Mouse (Mus musculus) heart, adult 2 months (tissue): ENCODE data around the gene Nrxn3. TPM values are rescaled to one million over a fixed set of nuclear protein-coding genes. Genes with fewer than 3 reads are reported as not detected.

Experiments used
- DNase-seq, 2 experiments: peaks; one replicate each; pipeline ENCODE4 v3.0.0; 2021
- H3K27ac ChIP-seq: fragments of 200-600 bp; 2 replicates; pipeline ENCODE4 v1.8.1; 2022
- H3K27me3 ChIP-seq: fragments of 200-500 bp; 2 replicates; pipeline ENCODE4 v1.6.1; 2012; ENCODE audit warnings: mild to moderate bottlenecking, low read length, inconsistent platforms, mixed read lengths; ENCODE audit not compliant: control insufficient read depth, insufficient read depth
- H3K36me3 ChIP-seq: fragments of 200-500 bp; 2 replicates; pipeline ENCODE4 v1.6.1; 2012; ENCODE audit warnings: low read length, inconsistent platforms; ENCODE audit not compliant: control insufficient read depth, insufficient read depth
- H3K4me1 ChIP-seq: fragments of 200-500 bp; 2 replicates; pipeline ENCODE4 v1.6.1; 2011; ENCODE audit warnings: low read length; ENCODE audit not compliant: control insufficient read depth, insufficient read depth
- H3K4me3 ChIP-seq: fragments of 200-600 bp; 2 replicates; pipeline ENCODE4 v1.8.1; 2022
- H3K79me2 ChIP-seq: fragments of 200-500 bp; replicated peaks from 2 replicates; pipeline ENCODE4 v1.6.1; 2012; ENCODE audit warnings: mild to moderate bottlenecking, inconsistent platforms, low read length, moderate library complexity, mixed read lengths; ENCODE audit not compliant: control insufficient read depth, insufficient read depth
- H3K9ac ChIP-seq: fragments of 200-500 bp; 2 replicates; pipeline ENCODE4 v1.6.1; 2012; ENCODE audit warnings: low read depth, mild to moderate bottlenecking, control low read depth, inconsistent platforms, low read length, mixed read lengths
- CTCF ChIP-seq: fragments of 200-600 bp; IDR thresholded peaks from 2 replicates; pipeline ENCODE4 v1.8.1; 2022; ENCODE audit warnings: antibody characterized with exemption, mild to moderate bottlenecking, moderate library complexity
- EP300 ChIP-seq: fragments of 200-500 bp; IDR thresholded peaks from 2 replicates; pipeline ENCODE4 v1.6.1; 2011; ENCODE audit warnings: low read depth, low read length, control low read depth; ENCODE audit not compliant: insufficient read depth
- POLR2A ChIP-seq: fragments of 200-500 bp; IDR thresholded peaks from 2 replicates; pipeline ENCODE4 v1.6.1; 2011; ENCODE audit warnings: mild to moderate bottlenecking, low read depth, low read length, control low read depth; ENCODE audit not compliant: insufficient read depth
- WGBS: fragments of 180-500 bp; shearing (Covaris S2); methylation state at CpG from one replicate; pipeline ENCODE4 v1.1.7; 2018; 5-methylcytosine and 5-hydroxymethylcytosine counted together
- intact Hi-C: fragments of 180-260 bp; cut with DNase I; formaldehyde crosslinking; loops from one replicate; pipeline ENCODE4 v1.15.1; 2025
- polyA plus RNA-seq: library from polyadenylated mRNA; depleted of rRNA; stranded (reverse); fragments of >200 nt; gene quantifications from 2 replicates; pipeline ENCODE4 v1.2.3, GENCODE M21; 2012
- total RNA-seq, 2 experiments: library from RNA; stranded (reverse); gene quantifications; 2 replicates each; pipeline ENCODE4 v1.2.3; 2021

Gene Nrxn3
- total and polyA plus RNA-seq, 3 experiments, result 0.18 to 0.31 TPM; not detected in 1

- H3K27ac ChIP-seq, result no peak overlapping the region
- H3K36me3 ChIP-seq, result no peaks in the 10 kb centered on the region
- 39% methylated on average over 4 of the region's 4 CpGs for WGBS
- DNase-seq, result peak; percentile 39 to 58
- intact Hi-C loops, result no loop called here
- no peak overlapping the region for H3K4me3 ChIP-seq
- H3K9ac ChIP-seq, result no peak overlapping the region
- no peaks in the 10 kb centered on the region for H3K4me1 ChIP-seq
- H3K27me3 ChIP-seq, result no peaks in the 10 kb centered on the region
- no peaks in the 10 kb centered on the region for H3K79me2 ChIP-seq
- TF ChIP-seq CTCF (no peak), EP300 (no peak), POLR2A (no peak)
These were observed 96.1 kb downstream of the Nrxn3 start for GRCm38 (mm10) chr12:88818622-88819334.

DNA sequence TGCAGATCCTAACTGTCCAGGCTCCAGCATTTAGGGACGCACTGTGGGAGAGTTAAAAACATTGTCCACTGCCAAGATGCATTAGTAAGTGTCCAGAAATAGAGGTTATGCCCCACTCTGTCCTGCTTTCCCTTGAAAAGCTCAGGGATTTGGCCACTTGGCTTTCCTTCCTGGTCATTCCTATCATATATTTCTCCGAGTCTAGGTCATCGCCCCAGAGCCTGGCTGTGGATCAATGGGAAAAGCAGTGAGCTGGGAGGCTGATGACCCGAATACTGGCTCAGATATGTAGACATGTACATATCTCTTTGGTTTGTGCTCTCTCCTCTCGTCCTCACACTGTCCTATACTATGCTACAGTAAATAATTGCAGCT is 96.6 kb downstream of the Nrxn3 start:
- Histone ChIP-seq H3K4me1 (no peaks in the 10 kb centered on the region), H3K79me2 (no peaks in the 10 kb centered on the region), H3K27me3 (no peaks in the 10 kb centered on the region), H3K27ac (no peak overlapping the region), H3K9ac (no peak overlapping the region), H3K4me3 (no peak overlapping the region), H3K36me3 (no peaks in the 10 kb centered on the region)
- WGBS, result 36% methylated on average over 5 of the region's 5 CpGs
- intact Hi-C loops, result no loop called here
- peak in 1 of 2 experiments; percentile 20 for DNase-seq
- no peak for TF ChIP-seq EP300
- no peak for TF ChIP-seq CTCF
- TF ChIP-seq POLR2A, result no peak

- TF ChIP-seq POLR2A (no peak), EP300 (no peak), CTCF (no peak)
- 38% methylated on average over 3 of the region's 3 CpGs for WGBS
These were observed 97.5 kb downstream of the Nrxn3 start for GRCm38 (mm10) chr12:88820131-88820530.

GRCm38 (mm10) chr12:88830851-88831250 is 108.2 kb downstream of the Nrxn3 start:
- intact Hi-C loops, result no loop called here
- Histone ChIP-seq H3K36me3 (no peaks in the 10 kb centered on the region), H3K27ac (no peak overlapping the region), H3K4me1 (no peaks in the 10 kb centered on the region), H3K9ac (no peak overlapping the region), H3K4me3 (no peak overlapping the region), H3K27me3 (no peaks in the 10 kb centered on the region), H3K79me2 (no peaks in the 10 kb centered on the region)
- DNase-seq, result no peak
- TF ChIP-seq CTCF (no peak), EP300 (no peak), POLR2A (no peak)
- WGBS, result 87% methylated on average over 1 of the region's 1 CpGs

More at GRCm38 (mm10) chr12:88820131-88820530, 97.5 kb downstream of the Nrxn3 start:
- Histone ChIP-seq H3K4me3 (no peak overlapping the region), H3K9ac (no peak overlapping the region), H3K4me1 (no peaks in the 10 kb centered on the region), H3K36me3 (no peaks in the 10 kb centered on the region), H3K27ac (no peak overlapping the region), H3K79me2 (no peaks in the 10 kb centered on the region), H3K27me3 (no peaks in the 10 kb centered on the region)
- intact Hi-C loops, result no loop called here
- DNase-seq, result no peak

DNA sequence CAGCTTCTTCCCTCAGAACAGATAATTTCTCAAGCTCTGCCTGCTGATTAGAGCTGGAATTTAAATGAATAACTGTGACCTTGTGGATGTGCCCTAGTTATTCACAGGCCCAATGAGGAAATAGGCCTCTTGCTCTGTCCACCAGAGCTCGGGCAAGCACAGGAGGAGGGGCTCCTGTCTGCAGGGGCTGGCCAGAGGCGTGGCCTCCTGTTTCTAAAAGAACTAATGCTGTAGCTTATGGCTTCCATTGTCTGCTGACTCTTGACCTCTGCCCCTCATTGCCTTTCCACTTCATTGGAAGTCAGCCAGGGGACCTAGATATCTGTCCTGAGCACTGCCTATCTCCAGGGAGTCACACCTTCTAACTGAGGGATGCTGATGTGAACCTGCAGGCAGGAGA is 113.1 kb downstream of the Nrxn3 start:
- H3K27me3 ChIP-seq, result peaks cover 2% of the 10 kb centered on the region; the same call in 1 of the 2 replicates
- no peak overlapping the region for H3K9ac ChIP-seq
- WGBS, result 28% methylated on average over 2 of the region's 2 CpGs
- no peak for TF ChIP-seq POLR2A
- no peak for TF ChIP-seq CTCF
- no peak for TF ChIP-seq EP300
- intact Hi-C loops, result no loop called here
- DNase-seq, result no peak
- no peaks in the 10 kb centered on the region for H3K36me3 ChIP-seq
- H3K79me2 ChIP-seq, result no peaks in the 10 kb centered on the region
- H3K4me1 ChIP-seq, result no peaks in the 10 kb centered on the region
- H3K27ac ChIP-seq, result no peak overlapping the region
- H3K4me3 ChIP-seq, result no peak overlapping the region

GRCm38 (mm10) chr12:88839724-88840123 is 117.0 kb downstream of the Nrxn3 start:
- Histone ChIP-seq H3K27me3 (peaks cover 2% of the 10 kb centered on the region; the same call in 1 of the 2 replicates), H3K79me2 (no peaks in the 10 kb centered on the region), H3K36me3 (no peaks in the 10 kb centered on the region), H3K4me1 (no peaks in the 10 kb centered on the region), H3K27ac (no peak overlapping the region), H3K9ac (no peak overlapping the region), H3K4me3 (no peak overlapping the region)
- DNase-seq, result no peak
- intact Hi-C loops, result no loop called here
- 75% methylated on average over 7 of the region's 7 CpGs for WGBS
- TF ChIP-seq EP300 (no peak), POLR2A (no peak), CTCF (no peak)
